24 mouse cellular contexts compared by ENCODE assay signal in the genomic region with DNA sequence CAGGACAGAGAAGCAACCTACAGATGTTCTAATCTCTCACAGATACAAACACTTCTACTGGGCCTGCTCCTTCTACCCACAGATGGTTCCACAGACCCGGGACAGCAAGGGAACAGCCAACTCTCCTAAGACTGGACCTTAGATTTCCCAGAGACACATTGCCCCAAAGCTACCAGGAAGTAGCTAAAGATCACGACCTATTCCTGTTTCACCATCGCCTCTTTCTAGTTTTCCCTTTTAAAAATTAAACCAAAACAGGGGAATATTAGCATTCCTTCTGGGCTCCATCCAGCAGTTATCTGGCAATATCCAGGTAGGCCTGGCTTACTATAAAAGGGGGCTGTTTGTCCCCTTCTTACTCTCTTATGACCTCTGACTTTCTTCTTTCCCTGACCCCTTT. TPM values are rescaled to one million over a fixed set of nuclear protein-coding genes. Genes with fewer than 3 reads are reported as not detected.
A peak's percentile ranks its signal among the peaks of the same experiment; 100 is the strongest.
DNase-seq lines count a peak whose midpoint lies in the region; ATAC-seq and TF ChIP-seq lines count a peak whose summit lies in the region.
"Had no signal": no experiment of that assay in that cellular context is flagged by ENCODE, and none has a peak within 500 bp of the region (broad histone marks: within the 10 kb centered on the region; RNA-seq: fewer than 3 reads in every experiment).

No protein-coding gene starts in this region.

- H3K4me1 ChIP-seq in kidney, adult 2 months (ENCODE audit: control insufficient read depth, insufficient read depth, low read length): 0 out of 2 replicates have a peak, but pooled peaks cover 8% of the 10 kb centered on the region
- H3K4me1 ChIP-seq in liver, adult 2 months (ENCODE audit: control insufficient read depth, insufficient read depth, low read length): peaks cover 12% of the 10 kb centered on the region
- no peaks in the 10 kb centered on the region for H3K4me1 ChIP-seq in liver, postnatal 0 days (ENCODE audit: insufficient read depth)
- H3K4me1 ChIP-seq: embryonic facial prominence, embryonic 13.5 days; embryonic facial prominence, embryonic 15.5 days had no signal

- no peak for TF ChIP-seq EP300 in liver, postnatal 0 days (IDR thresholded peaks at IDR 0.05; ENCODE audit: low read depth)

- 34% methylated on average over 3 of the region's 3 CpGs for WGBS in kidney, adult 2 months
- 17% methylated on average over 3 of the region's 3 CpGs for WGBS in liver, adult 2 months
- 57% methylated on average over 3 of the region's 3 CpGs for WGBS in liver, postnatal 0 days (ENCODE audit: insufficient replicate concordance)

- no peaks in the 10 kb centered on the region for H3K27me3 ChIP-seq in kidney, adult 2 months (replicated peaks; ENCODE audit: control insufficient read depth, insufficient read depth, low read length)
- no peaks in the 10 kb centered on the region for H3K27me3 ChIP-seq in liver, adult 2 months (ENCODE audit: control insufficient read depth, insufficient read depth, low read length)
- no peaks in the 10 kb centered on the region for H3K27me3 ChIP-seq in liver, postnatal 0 days (ENCODE audit: insufficient read depth, low read length)
- H3K27me3 ChIP-seq: embryonic facial prominence, embryonic 13.5 days; embryonic facial prominence, embryonic 15.5 days; forebrain, embryonic 12.5 days had no signal

- H3K9me3 ChIP-seq in liver, postnatal 0 days (ENCODE audit: low read length): no peaks in the 10 kb centered on the region
- H3K9me3 ChIP-seq: embryonic facial prominence, embryonic 13.5 days; embryonic facial prominence, embryonic 15.5 days; forebrain, embryonic 10.5 days; forebrain, embryonic 12.5 days had no signal

- no peak for TF ChIP-seq POLR2A in kidney, adult 2 months (IDR thresholded peaks at IDR 0.05; ENCODE audit: low read depth, low read length)
- no peak for TF ChIP-seq POLR2A in liver, adult 2 months (IDR thresholded peaks at IDR 0.05; ENCODE audit: extremely low read depth, insufficient read depth, low read length)

- no peak overlapping the region for H3K4me3 ChIP-seq in kidney, adult 2 months (ENCODE audit: insufficient read depth, low read depth, low read length)
- no peak overlapping the region for H3K4me3 ChIP-seq in liver, adult 2 months (ENCODE audit: insufficient read depth, low read depth, low read length)
- H3K4me3 ChIP-seq in liver, postnatal 0 days (ENCODE audit: low read depth, low read length): no peak overlapping the region
- H3K4me3 ChIP-seq: embryonic facial prominence, embryonic 13.5 days; embryonic facial prominence, embryonic 15.5 days; erythroblast, embryonic 14.5 days; forebrain, embryonic 10.5 days; forebrain, embryonic 12.5 days had no signal

- no peaks in the 10 kb centered on the region for H3K79me2 ChIP-seq in liver, adult 2 months (ENCODE audit: control insufficient read depth, insufficient read depth, low read length)

- no peaks in the 10 kb centered on the region for H3K36me3 ChIP-seq in kidney, adult 2 months (ENCODE audit: control insufficient read depth, insufficient read depth, low read length)
- no peaks in the 10 kb centered on the region for H3K36me3 ChIP-seq in liver, adult 2 months (ENCODE audit: control insufficient read depth, insufficient read depth, low read length)
- no peaks in the 10 kb centered on the region for H3K36me3 ChIP-seq in liver, postnatal 0 days (replicated peaks; ENCODE audit: insufficient read depth, low read length)
- H3K36me3 ChIP-seq: embryonic facial prominence, embryonic 13.5 days; embryonic facial prominence, embryonic 15.5 days; forebrain, embryonic 10.5 days; forebrain, embryonic 12.5 days had no signal

- no peak overlapping the region for H3K27ac ChIP-seq in kidney, adult 2 months (ENCODE audit: insufficient read depth, low read depth, low read length)
- no peak overlapping the region for H3K27ac ChIP-seq in liver, adult 2 months (replicated peaks; ENCODE audit: insufficient read depth, low read depth, low read length)
- H3K27ac ChIP-seq in liver, postnatal 0 days (ENCODE audit: low read depth): no peak overlapping the region
- H3K27ac ChIP-seq: embryonic facial prominence, embryonic 13.5 days; embryonic facial prominence, embryonic 15.5 days; forebrain, embryonic 10.5 days; forebrain, embryonic 12.5 days had no signal

- no peak for ATAC-seq in liver, postnatal 0 days
- ATAC-seq: forebrain, embryonic 14.5 days had no signal

- peak; percentile 78 for DNase-seq in kidney, adult 2 months
- DNase-seq in kidney, postnatal 10 days: no peak
- DNase-seq in kidney, adult 9 months: peak; percentile 71
- DNase-seq in kidney, postnatal 4 days: no peak
- peak; percentile 81 for DNase-seq in liver, adult 2 months (ENCODE audit: extremely low read depth, low read depth, low spot score)
- DNase-seq in liver, postnatal 0 days: no peak
- DNase-seq: adrenal gland, adult 2 months; adrenal gland, postnatal 10 days; adrenal gland, postnatal 25 days; cerebellum, adult 11 months; cerebellum, adult 18-20 months; cerebellum, adult 8-10 months; cerebellum, adult 9-11 months; cerebellum, postnatal 14 days; cerebellum, postnatal 36 days; embryo, embryonic 11 days had no signal

- no peak overlapping the region for H3K4me2 ChIP-seq in liver, postnatal 0 days (ENCODE audit: low read depth, low read length)
- H3K4me2 ChIP-seq: embryonic facial prominence, embryonic 13.5 days; embryonic facial prominence, embryonic 15.5 days; forebrain, embryonic 12.5 days had no signal

- H3K9ac ChIP-seq in liver, adult 2 months (ENCODE audit: low read depth, low read length): no peak overlapping the region
- no peak overlapping the region for H3K9ac ChIP-seq in liver, postnatal 0 days (replicated peaks)
- H3K9ac ChIP-seq: embryonic facial prominence, embryonic 13.5 days; embryonic facial prominence, embryonic 15.5 days; forebrain, embryonic 12.5 days had no signal

- TF ChIP-seq CTCF in kidney, adult 2 months (conservative IDR thresholded peaks at IDR 0.05; ENCODE audit: insufficient read depth, insufficient read length, low read depth, low read length): no peak
- TF ChIP-seq CTCF in liver, adult 2 months (IDR thresholded peaks at IDR 0.05; ENCODE audit: low read depth, low read length): no peak
- TF ChIP-seq CTCF in liver, postnatal 0 days (IDR thresholded peaks at IDR 0.05; ENCODE audit: low read depth): no peak

RNA-seq across cellular contexts. Expression of gene Unc5cl, which starts 43.3 kb away (rescaled TPM):
- 0.26 and 0.58 TPM in 2 replicates for polyA plus RNA-seq in kidney, adult 2 months (2012; rRNA removed)
- 0.20 TPM in 1 of 2 replicates, not detected in the other for total RNA-seq in liver, adult 2 months (2014; rRNA removed)
- polyA plus RNA-seq in liver, adult 2 months (2012; rRNA removed): 0.05 and 0.43 TPM in 2 replicates
- polyA plus RNA-seq in liver, postnatal 0 days (2015; fragmentation: Nextera tagmentation; extraction: Ambion mirVana): 0.68 and 0.92 TPM in 2 replicates
- total RNA-seq: adrenal gland, adult 2 months; adrenal gland, postnatal 25 days had no signal
- polyA plus RNA-seq: adrenal gland, adult 2 months; C2C12; embryonic facial prominence, embryonic 15.5 days had no signal

RNA-seq across cellular contexts. Expression of gene Tspo2, which starts 46.7 kb away (rescaled TPM):
- polyA plus RNA-seq in kidney, adult 2 months (2012; rRNA removed): 0.41 and 0.53 TPM in 2 replicates
- total RNA-seq in liver, adult 2 months (2014; rRNA removed): not detected in 2 replicates
- 0.34 TPM in 1 of 2 replicates, not detected in the other for polyA plus RNA-seq in liver, adult 2 months (2012; rRNA removed)
- 61.1 and 65.2 TPM in 2 replicates for polyA plus RNA-seq in liver, postnatal 0 days (2015; fragmentation: Nextera tagmentation; extraction: Ambion mirVana)
- total RNA-seq: adrenal gland, adult 2 months; adrenal gland, postnatal 25 days; ES-E14 had no signal
- polyA plus RNA-seq: adrenal gland, adult 2 months; C2C12; forebrain, embryonic 10.5 days had no signal

Comparison
In these comparisons a context has a peak if more than half of its experiments do, and no peak if none do; other contexts are left out.
1. DNase-seq: peak in kidney, adult 2 months (single experiment), kidney, adult 9 months (single experiment) and liver, adult 2 months (single experiment); none in kidney, postnatal 10 days (single experiment), kidney, postnatal 4 days (0 of 2) and liver, postnatal 0 days (single experiment).
2. RNA of gene Tspo2, which starts 46.7 kb away (polyA plus RNA-seq): 61.1 to 65.2 TPM in liver, postnatal 0 days; 0.41 to 0.53 TPM in kidney, adult 2 months and 0.34 TPM in liver, adult 2 months; every median in the first group is over 10 times any median in the second.